Comparison of ENCODE assay signal across 8 mouse cellular contexts in genomic region chr12:105497894-105498293, GRCm38 (mm10). TPM values are rescaled to one million over a fixed set of nuclear protein-coding genes. Genes with fewer than 3 reads are reported as not detected.
DNase-seq lines count a peak whose midpoint lies in the region; ATAC-seq and TF ChIP-seq lines count a peak whose summit lies in the region.

No protein-coding gene starts in this region.

- H3K4me1 ChIP-seq in embryonic facial prominence, embryonic 15.5 days = no peaks in the 10 kb centered on the region
- no peaks in the 10 kb centered on the region for H3K4me1 ChIP-seq in liver, postnatal 0 days (ENCODE audit: insufficient read depth)
- H3K4me1 ChIP-seq in neural tube, embryonic 14.5 days (ENCODE audit: control insufficient read depth, insufficient read depth, low read length) = no peaks in the 10 kb centered on the region

- no peaks in the 10 kb centered on the region for H3K27me3 ChIP-seq in embryonic facial prominence, embryonic 15.5 days
- H3K27me3 ChIP-seq in liver, postnatal 0 days (ENCODE audit: insufficient read depth, low read length) = no peaks in the 10 kb centered on the region
- no peaks in the 10 kb centered on the region for H3K27me3 ChIP-seq in neural tube, embryonic 14.5 days (ENCODE audit: control insufficient read depth, insufficient read depth, low read length)

- intact Hi-C loops in heart, postnatal 10 days (cut with DNase I) = loop anchor here (1.0 to 5.0 kb wide), 3 partner anchors 87 to 229 kb away; no protein-coding TSS in a partner anchor

- H3K9me3 ChIP-seq in embryonic facial prominence, embryonic 15.5 days (replicated peaks) = no peaks in the 10 kb centered on the region
- H3K9me3 ChIP-seq in liver, postnatal 0 days (ENCODE audit: low read length) = no peaks in the 10 kb centered on the region
- H3K9me3 ChIP-seq in neural tube, embryonic 14.5 days (ENCODE audit: control insufficient read depth, low read length) = no peaks in the 10 kb centered on the region

- no peak overlapping the region for H3K4me2 ChIP-seq in embryonic facial prominence, embryonic 15.5 days (replicated peaks)
- no peak overlapping the region for H3K4me2 ChIP-seq in liver, postnatal 0 days (ENCODE audit: low read depth, low read length)
- H3K4me2 ChIP-seq in neural tube, embryonic 14.5 days (ENCODE audit: low read depth, low read length) = no peak overlapping the region

- no peak overlapping the region for H3K4me3 ChIP-seq in embryonic facial prominence, embryonic 15.5 days (replicated peaks)
- no peak overlapping the region for H3K4me3 ChIP-seq in liver, postnatal 0 days (ENCODE audit: low read depth, low read length)
- no peak overlapping the region for H3K4me3 ChIP-seq in neural tube, embryonic 14.5 days (ENCODE audit: low read depth, low read length)

- peak; percentile 68 for DNase-seq in 3T3-L1 (ENCODE audit: low read depth, low spot score)
- peak; percentile 86 for DNase-seq in adrenal gland, postnatal 25 days
- DNase-seq in heart, postnatal 10 days = peak; percentile 85 to 93
- DNase-seq in kidney, postnatal 25 days = peak; percentile 82 to 91
- peak; percentile 82 for DNase-seq in liver, postnatal 0 days
- peak; percentile 62 for DNase-seq in thymus, postnatal 14 days

- peak; percentile 27; the same call in 1 of the 2 replicates for ATAC-seq in embryonic facial prominence, embryonic 15.5 days (ENCODE audit: insufficient number of reproducible peaks, low FRiP score, low TSS enrichment, low read depth)
- 0 out of 2 replicates have a peak, but pooled peaks have one; percentile 29 for ATAC-seq in liver, postnatal 0 days
- peak; percentile 72; the same call in 1 of the 2 replicates for ATAC-seq in neural tube, embryonic 14.5 days (ENCODE audit: low read depth)

- peak; percentile 83 for TF ChIP-seq CTCF in liver, postnatal 0 days (IDR thresholded peaks at IDR 0.05; ENCODE audit: low read depth)

- no peak overlapping the region for H3K27ac ChIP-seq in embryonic facial prominence, embryonic 15.5 days (replicated peaks)
- no peak overlapping the region for H3K27ac ChIP-seq in liver, postnatal 0 days (ENCODE audit: low read depth)
- no peak overlapping the region for H3K27ac ChIP-seq in neural tube, embryonic 14.5 days (ENCODE audit: low read depth, low read length)

- no peak overlapping the region for H3K9ac ChIP-seq in embryonic facial prominence, embryonic 15.5 days
- no peak overlapping the region for H3K9ac ChIP-seq in liver, postnatal 0 days (replicated peaks)
- no peak overlapping the region for H3K9ac ChIP-seq in neural tube, embryonic 14.5 days (replicated peaks; ENCODE audit: low read depth, low read length)

- no peaks in the 10 kb centered on the region for H3K36me3 ChIP-seq in embryonic facial prominence, embryonic 15.5 days
- H3K36me3 ChIP-seq in liver, postnatal 0 days (replicated peaks; ENCODE audit: insufficient read depth, low read length) = no peaks in the 10 kb centered on the region
- no peaks in the 10 kb centered on the region for H3K36me3 ChIP-seq in neural tube, embryonic 14.5 days (ENCODE audit: control insufficient read depth, insufficient read depth, low read length)

- 12% methylated on average over 6 of the region's 6 CpGs for WGBS in embryonic facial prominence, embryonic 15.5 days
- 10% methylated on average over 6 of the region's 6 CpGs for WGBS in liver, postnatal 0 days (ENCODE audit: insufficient replicate concordance)
- WGBS in neural tube, embryonic 14.5 days = 16% methylated on average over 6 of the region's 6 CpGs

- TF ChIP-seq EP300 in liver, postnatal 0 days (IDR thresholded peaks at IDR 0.05; ENCODE audit: low read depth) = no peak

RNA-seq across cellular contexts. Expression of gene D430019H16Rik, which starts 44.2 kb away (rescaled TPM):
- total RNA-seq in adrenal gland, postnatal 25 days (2021) = 3.4 and 5.3 TPM in 2 replicates
- polyA plus RNA-seq in embryonic facial prominence, embryonic 15.5 days (2015; fragmentation: Nextera tagmentation; extraction: Ambion mirVana) = 1.6 and 1.7 TPM in 2 replicates
- total RNA-seq in heart, postnatal 10 days (2021) = 1 to 10 TPM in 1 of 2 experiments, under 1 TPM in 1; 0.62 to 1.0 TPM
- 0.05 TPM in 2 replicates for polyA plus RNA-seq in liver, postnatal 0 days (2015; fragmentation: Nextera tagmentation; extraction: Ambion mirVana)
- polyA plus RNA-seq in neural tube, embryonic 14.5 days (2014; fragmentation: Nextera tagmentation; extraction: Ambion mirVana) = 20.2 and 30.4 TPM in 2 replicates
